Mouse (Mus musculus) ES-E14 (cell line): Measurements from ENCODE around the gene Ncs1.

Experiments
- CHD2 ChIP-seq: IDR thresholded peaks from 2 replicates; pipeline ENCODE4 v1.6.1; 2014; ENCODE audit warnings: mild to moderate bottlenecking, low read depth, low read length, inconsistent platforms
- MAFK ChIP-seq: IDR thresholded peaks from 2 replicates; pipeline ENCODE4 v1.6.1; 2014; ENCODE audit warnings: mild to moderate bottlenecking, low read depth, low read length, inconsistent platforms; ENCODE audit not compliant: insufficient read depth
- ZC3H11A ChIP-seq: IDR thresholded peaks from 2 replicates; pipeline ENCODE4 v1.6.1; 2012; ENCODE audit warnings: low read depth, mild to moderate bottlenecking, inconsistent platforms, low read length, borderline replicate concordance

- no peak for TF ChIP-seq ZC3H11A
- TF ChIP-seq CHD2, result no peak
- TF ChIP-seq MAFK, result no peak
These were observed 59.4 kb downstream of the Ncs1 start for GRCm38 (mm10) chr2:31304801-31305665.
